ENCODE assay signal across 1 mouse cellular context in the genomic region with DNA sequence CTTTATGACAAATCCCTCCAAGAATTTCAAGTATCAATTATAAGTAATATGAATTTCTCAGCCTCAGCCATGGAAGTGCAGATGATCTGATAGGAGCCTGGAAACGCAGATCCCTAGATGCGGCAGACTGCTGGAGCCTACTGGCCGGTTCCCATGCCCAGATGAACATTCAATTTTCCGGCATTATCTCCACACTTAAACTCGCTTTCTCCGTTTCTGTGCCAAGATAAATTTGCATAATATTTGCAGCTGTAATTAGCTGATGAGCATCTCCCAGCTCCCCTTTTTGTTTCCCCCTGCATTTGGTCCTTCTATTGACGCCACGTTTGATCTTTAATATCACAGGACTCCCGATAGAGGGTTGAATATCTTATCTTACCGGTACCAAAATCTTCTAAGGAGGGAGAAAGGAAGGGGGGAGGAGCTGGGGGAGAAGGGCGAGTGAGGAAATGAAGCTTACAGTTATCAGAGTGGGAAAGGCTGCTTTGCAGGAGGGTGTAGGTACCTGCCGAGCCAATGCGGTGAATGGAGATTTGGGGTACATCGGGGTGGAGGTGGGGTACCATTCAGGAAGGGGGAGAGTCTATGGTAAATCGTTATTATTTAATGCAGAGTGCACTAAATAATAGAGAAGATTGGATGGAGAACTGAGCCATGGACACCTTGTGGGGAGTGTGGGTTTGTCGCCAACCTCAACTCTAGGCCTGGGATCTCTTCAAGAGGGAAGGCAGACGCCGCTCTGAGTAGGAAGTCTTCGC.
TF ChIP-seq lines count a peak whose summit lies in the region.

No protein-coding gene starts in this region.

TF ChIP-seq in CH12.LX, 34 proteins besides CTCF, POLR2A, EP300 and RAD21:
- TF ChIP-seq ZNF384 (IDR thresholded peaks at IDR 0.05; ENCODE audit: low read depth, low read length) (no peak), CHD1 (IDR thresholded peaks at IDR 0.05; ENCODE audit: low read depth, low read length) (no peak), IRF4 (IDR thresholded peaks at IDR 0.05; ENCODE audit: low read depth, low read length) (no peak), SMC3 (IDR thresholded peaks at IDR 0.05; ENCODE audit: low read depth, low read length) (no peak), HCFC1 (IDR thresholded peaks at IDR 0.05; ENCODE audit: low read depth, low read length) (no peak), ELF1 (IDR thresholded peaks at IDR 0.05; ENCODE audit: low read depth, low read length) (no peak), POLR2AphosphoS2 (IDR thresholded peaks at IDR 0.05; ENCODE audit: low read depth, low read length) (no peak), MAZ (IDR thresholded peaks at IDR 0.05; ENCODE audit: low read depth, low read length) (no peak)
TF ChIP-seq in CH12.LX: peak in this region for 0.
